Mouse (Mus musculus): ENCODE results near the gene Laptm5.

Gene Laptm5

GRCm38 (mm10) chr4:130920951-130921693 is 8.2 kb downstream of the Laptm5 start:
- DNase-seq (ENCODE audit: low spot score in 2 of 2), result peak in 1 of 2 experiments; percentile 45

DNA sequence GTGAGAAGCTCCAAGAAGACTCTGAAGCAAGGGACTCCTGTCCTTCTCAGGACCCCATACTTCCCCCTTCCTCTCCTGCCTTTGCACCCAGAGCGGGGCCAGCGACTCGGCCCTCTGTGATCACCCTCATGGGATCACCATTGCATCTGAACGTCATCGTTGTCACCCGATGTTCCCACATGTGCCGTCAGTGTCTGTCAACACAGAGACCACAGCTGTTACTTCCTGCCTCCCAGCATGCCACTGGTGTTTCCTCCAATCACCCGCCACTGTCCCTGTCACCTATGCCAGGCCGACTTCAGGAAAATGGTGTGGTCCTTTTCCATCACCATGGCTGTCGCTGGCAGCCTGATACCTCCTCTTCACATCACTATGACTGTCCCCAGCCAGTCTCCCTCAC is 9.1 kb downstream of the Laptm5 start:
- DNase-seq (ENCODE audit: low spot score in 2 of 2), result no peak

GRCm38 (mm10) chr4:130926274-130926673 is 13.3 kb downstream of the Laptm5 start:
- no peak for DNase-seq (ENCODE audit: low spot score in 2 of 2)

GRCm38 (mm10) chr4:130927821-130928220 is 14.9 kb downstream of the Laptm5 start:
- no peak for DNase-seq (ENCODE audit: low spot score in 2 of 2)

DNA sequence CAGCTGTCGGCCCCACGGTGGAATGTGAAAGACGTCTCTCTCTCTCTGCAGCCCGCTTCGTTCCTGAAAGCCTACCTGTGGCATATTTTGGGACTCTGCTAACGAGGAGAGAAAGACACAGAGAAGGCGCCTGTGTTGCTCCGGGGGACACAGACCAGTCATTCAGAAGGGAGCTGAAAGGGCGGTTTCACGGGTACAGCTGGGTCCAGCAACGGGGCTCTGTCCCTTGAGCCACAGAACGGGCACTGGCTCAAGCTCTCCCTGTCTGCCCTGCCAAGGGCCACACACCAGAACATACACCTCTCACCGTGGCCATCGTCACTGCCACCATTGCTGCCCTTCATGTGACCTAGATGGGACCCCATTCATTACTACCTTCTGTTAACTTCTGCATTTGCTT is 29.7 kb downstream of the Laptm5 start:
- DNase-seq (ENCODE audit: low spot score in 2 of 2), result no peak

DNA sequence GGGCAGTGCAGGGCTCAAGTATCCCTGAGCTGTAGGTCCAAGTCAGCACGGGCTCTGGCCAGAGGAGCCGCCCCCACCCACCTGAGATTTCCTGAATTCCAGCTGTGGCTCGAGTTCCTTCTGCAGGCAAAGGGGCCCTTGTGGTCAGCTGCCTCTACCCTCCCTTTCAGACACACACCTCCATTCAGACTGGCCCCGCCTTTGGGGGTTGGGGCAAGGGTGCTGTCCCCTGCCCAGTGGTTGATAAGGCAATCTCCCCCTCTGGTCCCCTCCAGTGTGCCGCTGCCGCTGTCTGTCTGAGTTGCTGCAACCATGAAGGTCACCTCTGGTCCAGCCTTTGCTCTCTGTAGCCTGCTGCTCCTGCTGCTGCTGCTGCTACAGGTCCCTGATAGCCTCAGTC is 31.2 kb downstream of the Laptm5 start, which contains the start of gene Matn1:
Gene Matn1, plus strand, starts transcription at position 274 of the 400 bp plus-strand sequence.
- DNase-seq (ENCODE audit: low spot score in 2 of 2), result no peak

DNA sequence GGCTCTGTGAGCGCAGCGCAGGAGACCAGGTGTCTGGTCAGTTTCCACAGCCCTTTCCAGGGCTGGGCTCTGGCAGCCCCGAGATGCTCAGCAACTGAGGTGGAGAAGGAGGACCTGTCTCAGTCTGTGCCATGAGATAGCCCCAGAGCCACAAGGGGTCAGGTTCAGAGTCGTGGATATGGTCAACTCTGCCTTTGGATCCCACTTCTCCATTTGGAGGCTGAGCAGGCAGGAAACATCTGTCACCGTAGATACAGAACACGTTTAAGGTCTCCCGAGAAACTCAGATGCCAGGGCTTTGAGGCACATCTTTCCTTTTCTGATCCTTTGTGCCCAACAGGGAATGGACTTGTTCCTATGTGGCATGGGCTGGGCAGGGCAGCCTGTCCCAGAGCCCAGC is 31.9 kb downstream of the Laptm5 start:
- DNase-seq (ENCODE audit: low spot score in 2 of 2), result no peak

GRCm38 (mm10) chr4:130947094-130947647 is 34.2 kb downstream of the Laptm5 start:
- no peak for DNase-seq (ENCODE audit: low spot score in 2 of 2)

DNA sequence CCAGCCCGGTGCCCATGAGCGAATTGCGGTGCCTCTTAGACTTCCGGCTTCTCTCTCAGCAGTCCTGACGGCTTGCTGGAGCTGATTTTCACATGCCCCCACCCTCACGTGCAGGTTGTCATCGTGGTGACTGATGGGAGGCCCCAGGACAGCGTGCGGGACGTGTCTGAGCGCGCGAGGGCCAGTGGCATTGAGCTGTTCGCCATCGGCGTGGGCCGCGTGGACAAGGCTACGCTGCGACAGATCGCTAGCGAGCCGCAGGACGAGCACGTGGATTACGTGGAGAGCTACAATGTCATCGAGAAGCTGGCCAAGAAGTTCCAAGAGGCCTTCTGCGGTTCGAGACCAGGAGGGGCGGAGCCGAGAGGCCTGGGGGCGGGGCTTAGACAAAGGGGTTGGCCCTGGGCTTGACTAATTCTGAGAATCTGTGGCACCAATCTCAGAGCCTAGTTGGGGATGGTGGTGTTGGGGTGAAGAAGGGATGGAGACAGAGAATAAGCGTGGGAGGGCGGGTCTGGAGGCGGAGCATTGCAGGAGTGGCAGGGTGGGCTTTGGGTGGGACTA is 37.0 kb downstream of the Laptm5 start:
- DNase-seq (ENCODE audit: low spot score in 2 of 2), result no peak

GRCm38 (mm10) chr4:130952531-130952930 is 39.6 kb downstream of the Laptm5 start:
- DNase-seq (ENCODE audit: low spot score in 2 of 2), result peak in 1 of 2 experiments; percentile 25

- DNase-seq (ENCODE audit: low spot score in 2 of 2), result no peak
Observed at GRCm38 (mm10) chr4:130957156-130957555, 44.2 kb downstream of the Laptm5 start.

DNA sequence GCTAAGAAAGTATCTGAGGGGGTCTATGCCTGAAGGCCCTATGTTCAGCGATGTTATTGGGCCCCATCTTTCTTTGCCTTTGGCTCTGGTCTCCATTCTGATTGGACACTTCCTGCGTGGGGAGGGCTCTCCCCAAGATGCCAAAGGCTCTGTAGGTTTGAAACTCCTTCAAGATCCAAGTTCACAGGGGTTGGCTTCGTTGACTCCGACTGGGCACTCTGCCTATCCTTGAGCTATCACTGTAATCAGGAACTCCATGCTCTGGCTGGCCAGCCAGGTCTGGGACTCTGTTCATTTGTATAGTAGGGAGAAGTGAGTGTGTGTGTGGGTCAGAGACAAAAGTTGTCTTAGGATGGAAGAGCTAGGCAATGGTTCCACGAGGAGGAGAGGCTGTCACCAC is 45.9 kb downstream of the Laptm5 start:
- DNase-seq (ENCODE audit: low spot score in 2 of 2), result no peak

- DNase-seq (ENCODE audit: low spot score in 2 of 2), result no peak
Observed at GRCm38 (mm10) chr4:130959678-130960077, 46.8 kb downstream of the Laptm5 start.

DNA sequence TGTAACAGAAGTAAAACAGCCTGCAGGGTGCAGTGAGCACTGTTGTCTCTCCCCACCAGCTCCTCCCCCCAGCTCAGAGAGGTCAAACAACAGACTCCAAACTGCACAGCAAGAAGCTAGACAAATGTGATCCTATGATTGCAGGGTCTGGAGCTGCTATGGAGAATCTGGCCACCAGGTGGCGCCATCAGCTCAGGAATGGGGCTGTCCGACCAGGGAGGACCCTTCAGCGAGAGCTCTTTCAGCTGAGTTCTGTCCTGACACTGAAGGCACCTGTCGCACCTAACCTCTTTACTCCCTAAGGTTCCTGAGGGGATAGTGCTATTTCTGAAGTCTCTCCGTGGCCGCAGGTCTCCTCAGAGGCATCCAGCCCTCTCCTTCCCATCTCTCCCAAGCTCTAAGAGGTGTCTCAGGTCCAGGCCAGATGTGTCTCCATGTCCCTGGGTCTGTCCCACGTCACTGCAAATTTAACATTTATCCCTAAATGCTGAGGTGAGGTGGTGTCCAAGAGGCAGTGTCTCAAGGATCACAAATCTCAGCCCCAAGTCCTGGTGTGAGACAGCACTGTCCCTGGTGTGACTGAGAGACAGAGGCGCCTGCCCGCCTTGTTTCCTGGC is 47.3 kb downstream of the Laptm5 start:
- DNase-seq (ENCODE audit: low spot score in 2 of 2), result peak; percentile 46 to 72

DNA sequence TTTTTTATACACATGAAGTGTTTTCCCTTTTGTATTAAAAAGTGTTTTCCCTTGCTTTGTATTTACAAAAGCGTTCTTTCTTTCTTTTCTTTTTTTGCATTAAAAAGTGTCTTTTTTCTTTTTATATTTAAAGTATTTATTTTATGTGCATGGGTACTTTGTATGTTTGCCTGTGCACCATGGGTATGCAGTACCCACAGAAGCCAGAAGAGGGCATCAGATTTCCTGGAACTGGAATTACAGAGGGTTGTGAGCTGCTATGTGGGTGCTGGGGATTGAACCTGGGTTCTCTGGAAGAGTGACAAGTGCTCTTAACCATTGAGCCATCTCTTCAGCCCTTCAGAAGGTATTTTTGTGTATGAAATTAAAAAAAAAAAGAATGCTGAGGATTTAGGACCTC is 58.4 kb downstream of the Laptm5 start:
- no peak for DNase-seq (ENCODE audit: low spot score in 2 of 2)

GRCm38 (mm10) chr4:130972421-130972829 is 59.5 kb downstream of the Laptm5 start:
- DNase-seq (ENCODE audit: low spot score in 2 of 2), result no peak

GRCm38 (mm10) chr4:130973332-130974263 is 60.7 kb downstream of the Laptm5 start:
- no peak for DNase-seq (ENCODE audit: low spot score in 2 of 2)

DNA sequence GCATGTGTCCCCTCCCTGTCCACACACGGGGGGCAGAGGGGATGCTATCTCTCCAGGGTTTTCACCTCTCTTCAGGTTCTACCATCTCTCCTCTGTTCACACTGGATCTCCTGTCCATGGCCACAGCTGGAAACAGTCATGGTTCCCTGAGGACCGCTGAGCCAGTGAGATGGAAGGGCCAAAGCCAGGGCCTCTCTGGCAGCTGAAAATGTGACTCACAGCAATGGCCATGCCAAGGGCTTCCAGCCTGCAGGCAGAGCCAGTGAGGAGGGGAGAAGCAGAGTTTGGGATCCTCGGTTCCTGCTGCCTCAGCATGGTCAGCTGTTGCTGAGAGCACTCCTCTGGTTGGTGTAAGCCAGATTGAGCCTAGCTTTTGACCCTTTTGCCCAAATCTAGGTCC is 66.1 kb downstream of the Laptm5 start:
- DNase-seq (ENCODE audit: low spot score in 2 of 2), result no peak

DNA sequence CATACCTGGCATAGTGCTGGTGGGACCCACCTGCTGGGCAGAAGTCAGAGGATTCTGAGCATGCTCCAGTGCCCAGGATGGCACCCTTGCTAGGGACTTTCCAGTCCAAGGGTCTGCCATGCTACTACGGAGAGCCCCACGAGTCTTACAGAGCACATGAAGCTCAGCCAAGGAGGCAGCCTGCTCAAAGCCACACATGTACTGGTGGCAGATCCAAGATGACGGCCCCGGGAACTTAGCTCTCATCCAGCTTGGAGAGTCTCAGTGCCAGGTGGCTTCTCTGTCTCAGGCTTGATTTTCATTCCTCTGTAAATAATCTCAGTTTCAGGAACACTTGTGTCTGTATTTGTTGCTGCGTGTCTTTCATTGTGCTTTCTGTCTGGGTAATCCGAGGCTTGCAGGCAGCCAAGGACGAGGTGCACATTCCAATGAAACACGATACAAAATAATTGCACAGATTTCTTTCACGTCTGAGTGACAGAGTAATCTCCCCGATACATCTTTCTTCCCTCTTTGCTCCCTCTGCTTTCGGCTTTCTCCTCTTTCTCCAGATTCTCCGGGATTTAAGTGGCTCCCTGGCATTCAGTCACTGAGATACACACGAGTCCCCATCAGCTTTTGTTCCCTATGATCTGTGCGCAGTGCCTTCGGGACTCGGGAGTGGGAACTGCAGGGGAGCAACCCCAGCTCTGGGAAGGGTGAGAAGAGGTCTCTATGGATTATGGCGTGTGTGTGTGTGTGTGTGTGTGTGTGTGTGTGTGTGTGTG is 71.7 kb downstream of the Laptm5 start:
- no peak for DNase-seq (ENCODE audit: low spot score in 2 of 2)

All from spleen, postnatal 14 days (tissue).